Mouse (Mus musculus) heart, embryonic 14.5 days (tissue): Measurements from ENCODE around the gene Lrrc7. TPM values are rescaled to one million over a fixed set of nuclear protein-coding genes. Genes with fewer than 3 reads are reported as not detected.
A peak's percentile ranks its signal among the peaks of the same experiment; 100 is the strongest.

ENCODE experiments used
- ATAC-seq: fragments of 200-750 bp; cut with Nextera tagmentation; 2 replicates; pipeline ENCODE4 v1.8.0; 2017; ENCODE audit warnings: low read depth, moderate TSS enrichment; ENCODE audit not compliant: insufficient number of reproducible peaks, insufficient read depth, low FRiP score
- H3K27ac ChIP-seq, 2 experiments: fragments of 200-500 bp in 1 of 2; fragments of 300-500 bp in 1 of 2; sonication (generic) in 1 of 2; replicated peaks in 1 of 2; 2 replicates each; pipeline ENCODE4 v1.5.1; 2012 to 2014; ENCODE audit warnings: low read depth in 2 of 2, low read length in 2 of 2, control low read depth in 1 of 2, mild to moderate bottlenecking in 1 of 2, mixed read lengths in 1 of 2; ENCODE audit not compliant: control insufficient read depth in 1 of 2, insufficient read depth in 1 of 2
- H3K27me3 ChIP-seq: fragments of 300-500 bp; sonication (generic); 2 replicates; pipeline ENCODE4 v1.6.1; 2014; ENCODE audit warnings: mild to moderate bottlenecking, low read length, control low read depth; ENCODE audit not compliant: control insufficient read depth, insufficient read depth
- H3K36me3 ChIP-seq: fragments of 300-500 bp; sonication (generic); 2 replicates; pipeline ENCODE4 v1.6.1; 2014; ENCODE audit warnings: mild to moderate bottlenecking, control low read depth, low read length, mixed read lengths; ENCODE audit not compliant: control insufficient read depth, insufficient read depth
- H3K4me1 ChIP-seq, 2 experiments: fragments of 200-500 bp in 1 of 2; fragments of 300-500 bp in 1 of 2; sonication (generic) in 1 of 2; 2 replicates each; pipeline ENCODE4 v1.6.1; 2012 to 2014; ENCODE audit warnings: low read length in 2 of 2, control low read depth in 1 of 2, mixed read lengths in 1 of 2; ENCODE audit not compliant: control insufficient read depth in 2 of 2, insufficient read depth in 2 of 2
- H3K4me2 ChIP-seq: fragments of 300-500 bp; sonication (generic); 2 replicates; pipeline ENCODE4 v1.6.1; 2014; ENCODE audit warnings: mild to moderate bottlenecking, low read length
- H3K4me3 ChIP-seq, 2 experiments: fragments of 200-500 bp in 1 of 2; fragments of 300-500 bp in 1 of 2; sonication (generic) in 1 of 2; 2 replicates each; pipeline ENCODE4 v1.5.1; 2012 to 2014; ENCODE audit warnings: low read length in 2 of 2, mild to moderate bottlenecking in 2 of 2, control low read depth in 1 of 2, low read depth in 1 of 2, moderate library complexity in 1 of 2; ENCODE audit not compliant: control insufficient read depth in 1 of 2, insufficient read depth in 1 of 2
- H3K9ac ChIP-seq: fragments of 300-500 bp; sonication (generic); 2 replicates; pipeline ENCODE4 v1.6.1; 2014; ENCODE audit warnings: mild to moderate bottlenecking, low read length
- H3K9me3 ChIP-seq: fragments of 300-500 bp; sonication (generic); 2 replicates; pipeline ENCODE4 v1.6.1; 2016; ENCODE audit warnings: low read length, control low read depth; ENCODE audit not compliant: control insufficient read depth
- WGBS: fragments of 180-500 bp; shearing (Covaris S2); extraction: QIAGEN DNeasy Blood & Tissue Kit; methylation state at CpG from one replicate; pipeline ENCODE4 v1.1.7; 2014; 5-methylcytosine and 5-hydroxymethylcytosine counted together
- polyA plus RNA-seq: library from polyadenylated mRNA; unstranded; fragments of >200 nt; fragmentation: Nextera tagmentation; extraction: Ambion mirVana; gene quantifications from 2 replicates; pipeline ENCODE4 v1.2.1, GENCODE M21; 2014

Lrrc7 gene
- 0.07 and 0.14 TPM in 2 replicates for polyA plus RNA-seq

GRCm38 (mm10) chr3:158561987-158562360 lies at the start of gene Lrrc7:
Gene Lrrc7, minus strand, starts transcription at chr3:158562221.
- peak within 1 kb of the TSS; percentile 65 for H3K9ac ChIP-seq
- under 1% methylated on average over 28 of the region's 28 CpGs for WGBS
- H3K4me3 ChIP-seq = peak within 1 kb of the TSS; percentile 54 to 61
- peaks cover 35% of the 10 kb centered on the region for H3K27me3 ChIP-seq
- peaks cover 5 to 16% of the 10 kb centered on the region in 2 experiments; a peak in 2 of 4 replicates for H3K4me1 ChIP-seq
- peak within 1 kb of the TSS; percentile 99 for H3K4me2 ChIP-seq
- no peaks in the 10 kb centered on the region for H3K36me3 ChIP-seq
- ATAC-seq = peak; percentile 75
- no peaks in the 10 kb centered on the region for H3K9me3 ChIP-seq
- no peak within 1 kb of the TSS for H3K27ac ChIP-seq

GRCm38 (mm10) chr3:158607065-158607464 lies 45.0 kb upstream of the Lrrc7 start:
- Histone ChIP-seq H3K9me3 (no peaks in the 10 kb centered on the region), H3K36me3 (no peaks in the 10 kb centered on the region), H3K4me2 (no peak overlapping the region), H3K4me1 (no peaks in the 10 kb centered on the region), H3K4me3 (no peak overlapping the region), H3K27me3 (no peaks in the 10 kb centered on the region), H3K27ac (no peak overlapping the region), H3K9ac (no peak overlapping the region)
- ATAC-seq = no peak
- WGBS = 52% methylated on average over 1 of the region's 1 CpGs

- no peak overlapping the region for H3K9ac ChIP-seq
- no peaks in the 10 kb centered on the region for H3K9me3 ChIP-seq
- no peak overlapping the region for H3K4me2 ChIP-seq
- H3K4me3 ChIP-seq = no peak overlapping the region
- no peaks in the 10 kb centered on the region for H3K36me3 ChIP-seq
- H3K27me3 ChIP-seq = no peaks in the 10 kb centered on the region
- H3K27ac ChIP-seq = no peak overlapping the region
- no peak for ATAC-seq
- no peaks in the 10 kb centered on the region for H3K4me1 ChIP-seq
Observed at GRCm38 (mm10) chr3:158605274-158605673, 43.3 kb upstream of the Lrrc7 start.

- Histone ChIP-seq H3K9me3 (no peaks in the 10 kb centered on the region), H3K4me1 (peaks cover 5 to 16% of the 10 kb centered on the region in 2 experiments; a peak in 2 of 4 replicates), H3K36me3 (no peaks in the 10 kb centered on the region), H3K9ac (peak overlapping the region; percentile 65), H3K4me3 (peak overlapping the region; percentile 54 to 61), H3K27ac (no peak overlapping the region), H3K4me2 (peak overlapping the region; percentile 99), H3K27me3 (peaks cover 35% of the 10 kb centered on the region)
- ATAC-seq = peak; percentile 69; the same call in 1 of the 2 replicates
- WGBS = under 1% methylated on average over 50 of the region's 55 CpGs
Observed at GRCm38 (mm10) chr3:158561256-158561986, 600 bp downstream of the Lrrc7 start.

GRCm38 (mm10) chr3:158560891-158561255 lies 1.1 kb downstream of the Lrrc7 start:
- Histone ChIP-seq H3K4me3 (peak overlapping the region; percentile 54 to 61), H3K36me3 (no peaks in the 10 kb centered on the region), H3K27ac (no peak overlapping the region), H3K4me1 (peaks cover 5 to 16% of the 10 kb centered on the region in 2 experiments; a peak in 2 of 4 replicates), H3K27me3 (peaks cover 35% of the 10 kb centered on the region), H3K9me3 (no peaks in the 10 kb centered on the region), H3K4me2 (peak overlapping the region; percentile 99), H3K9ac (peak overlapping the region; percentile 65)
- WGBS = under 1% methylated on average over 16 of the region's 16 CpGs
- no peak for ATAC-seq

GRCm38 (mm10) chr3:158559691-158560650 lies 2.0 kb downstream of the Lrrc7 start:
- Histone ChIP-seq H3K9ac (no peak overlapping the region), H3K4me2 (peak overlapping the region; percentile 99), H3K36me3 (no peaks in the 10 kb centered on the region), H3K9me3 (no peaks in the 10 kb centered on the region), H3K27ac (no peak overlapping the region), H3K4me3 (peak overlapping the region in 1 of 2 experiments; percentile 54; a peak in 2 of 4 replicates), H3K27me3 (peaks cover 35% of the 10 kb centered on the region), H3K4me1 (peaks cover 5 to 16% of the 10 kb centered on the region in 2 experiments; a peak in 2 of 4 replicates)
- 6% methylated on average over 16 of the region's 18 CpGs for WGBS
- no peak for ATAC-seq

- Histone ChIP-seq H3K27ac (no peak overlapping the region), H3K9me3 (no peaks in the 10 kb centered on the region), H3K4me1 (peaks cover 5 to 16% of the 10 kb centered on the region in 2 experiments; a peak in 2 of 4 replicates), H3K27me3 (peaks cover 35% of the 10 kb centered on the region), H3K4me2 (peak overlapping the region; percentile 61), H3K4me3 (peak overlapping the region in 1 of 2 experiments; percentile 27; a peak in 2 of 4 replicates), H3K9ac (no peak overlapping the region), H3K36me3 (no peaks in the 10 kb centered on the region)
- WGBS = 13% methylated on average over 5 of the region's 5 CpGs
- ATAC-seq = no peak
Observed at GRCm38 (mm10) chr3:158559131-158559658, 2.8 kb downstream of the Lrrc7 start.
